Mouse (Mus musculus): ENCODE measurements around the gene Entpd7.

DNA sequence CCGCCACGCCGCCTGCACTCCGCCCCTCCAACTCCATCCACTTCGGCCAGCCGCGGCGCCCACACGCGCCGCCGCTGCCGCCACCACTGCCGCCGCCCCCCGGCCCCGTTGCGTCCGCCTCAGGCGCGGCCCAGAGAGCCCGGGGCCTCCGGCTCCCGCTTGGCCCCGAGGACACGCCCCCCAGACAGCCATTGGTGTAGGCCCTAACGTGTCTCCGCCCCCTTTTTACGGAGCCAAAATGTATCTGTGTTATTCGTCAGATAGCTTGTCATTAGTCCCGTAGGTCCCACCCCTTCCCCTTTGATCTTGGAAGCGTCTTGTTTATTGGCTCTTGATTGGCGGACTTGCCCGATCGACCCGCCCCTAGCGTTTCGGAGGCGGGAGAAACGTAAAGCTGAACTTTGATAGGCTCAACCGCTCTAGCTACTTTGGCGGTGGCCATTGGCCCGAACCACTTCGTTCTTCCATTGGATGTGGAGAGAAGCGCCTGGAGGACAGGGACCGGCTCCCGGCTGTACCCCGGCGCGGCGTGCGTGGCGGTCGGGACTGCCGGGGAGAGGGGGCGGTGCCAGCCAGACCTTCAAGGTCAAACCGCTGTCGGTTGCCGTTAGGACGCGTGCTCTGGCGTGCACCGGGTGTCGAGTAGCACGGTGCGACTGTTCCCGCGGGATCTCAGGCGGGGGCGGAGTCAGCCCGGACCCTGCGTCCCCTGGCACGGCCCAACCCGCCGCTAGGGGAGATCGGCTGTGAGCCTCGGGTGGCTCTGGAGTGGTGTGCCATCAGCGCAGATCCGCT lies 14.5 kb upstream of the Entpd7 start, which contains the start of gene Slc25a28:
- no peak for TF ChIP-seq ZC3H11A (IDR thresholded peaks at IDR 0.05; ENCODE audit: borderline replicate concordance, low read depth, low read length)
- peak; percentile 4; the same call in 1 of the 2 replicates for TF ChIP-seq HCFC1 (IDR thresholded peaks at IDR 0.05; ENCODE audit: borderline replicate concordance, insufficient read depth, low read length)
- no peak for TF ChIP-seq MAFK (IDR thresholded peaks at IDR 0.05; ENCODE audit: insufficient read depth, low read depth, low read length)
- no peak for TF ChIP-seq ZNF384 (IDR thresholded peaks at IDR 0.05; ENCODE audit: low read depth, low read length)
- peak; percentile 75 for TF ChIP-seq CHD2 (IDR thresholded peaks at IDR 0.05; ENCODE audit: low read depth, low read length)
